In genomic region chr8:120531775-120532516, GRCm38 (mm10) we compare ENCODE assay signal across 9 mouse cellular contexts. TPM values are rescaled to one million over a fixed set of nuclear protein-coding genes. Genes with fewer than 3 reads are reported as not detected.
DNase-seq lines count a peak whose midpoint lies in the region; ATAC-seq and TF ChIP-seq lines count a peak whose summit lies in the region.
"Had no signal": no experiment of that assay in that cellular context is flagged by ENCODE, and none has a peak within 500 bp of the region (broad histone marks: within the 10 kb centered on the region; RNA-seq: fewer than 3 reads in every experiment).

No protein-coding gene starts in this region.

- H3K4me3 ChIP-seq in ES-E14 (ENCODE audit: insufficient read depth in 1 of 2, low read depth in 1 of 2, low read length in 2 of 2, poor library complexity in 1 of 2, severe bottlenecking in 1 of 2), result peak overlapping the region; percentile 13 to 24; a peak in 1 of 4 replicates
- H3K4me3 ChIP-seq in hindbrain, embryonic 10.5 days, result peak overlapping the region; percentile 43
- no peak overlapping the region for H3K4me3 ChIP-seq in liver, postnatal 0 days (ENCODE audit: low read depth, low read length)

- peak overlapping the region; percentile 86; the same call in 1 of the 2 replicates for H3K27ac ChIP-seq in ES-E14 (ENCODE audit: insufficient read depth, low read depth, low read length, poor library complexity, severe bottlenecking)
- peak overlapping the region; percentile 89 for H3K27ac ChIP-seq in hindbrain, embryonic 10.5 days
- 0 out of 2 replicates have a peak overlapping the region, but pooled peaks have one; percentile 24 for H3K27ac ChIP-seq in liver, postnatal 0 days (ENCODE audit: low read depth)

- in situ Hi-C loops in ES-E14 (cut with MboI; ENCODE audit: low sequenced_read_pairs in 2 of 2, unreplicated experiment in 2 of 2), result no loop called here

- peaks cover 71% of the 10 kb centered on the region for H3K27me3 ChIP-seq in hindbrain, embryonic 10.5 days (ENCODE audit: insufficient read depth, poor library complexity, severe bottlenecking)
- H3K27me3 ChIP-seq in liver, postnatal 0 days (ENCODE audit: insufficient read depth, low read length), result no peaks in the 10 kb centered on the region

- H3K36me3 ChIP-seq in ES-E14 (ENCODE audit: control insufficient read depth, insufficient read depth, low read length, poor library complexity, severe bottlenecking), result no peaks in the 10 kb centered on the region
- H3K36me3 ChIP-seq in hindbrain, embryonic 10.5 days, result no peaks in the 10 kb centered on the region
- H3K36me3 ChIP-seq in liver, postnatal 0 days (replicated peaks; ENCODE audit: insufficient read depth, low read length), result no peaks in the 10 kb centered on the region

- WGBS in hindbrain, embryonic 10.5 days, result 49% methylated on average over 10 of the region's 10 CpGs
- WGBS in liver, postnatal 0 days (ENCODE audit: insufficient replicate concordance), result 53% methylated on average over 10 of the region's 10 CpGs

- peaks cover 14 to 48% of the 10 kb centered on the region in 2 experiments for H3K4me1 ChIP-seq in ES-E14 (ENCODE audit: control insufficient read depth in 2 of 2, insufficient read depth in 2 of 2, low read length in 2 of 2, poor library complexity in 1 of 2)
- peaks cover 98% of the 10 kb centered on the region for H3K4me1 ChIP-seq in hindbrain, embryonic 10.5 days (replicated peaks)
- H3K4me1 ChIP-seq in liver, postnatal 0 days (ENCODE audit: insufficient read depth), result peaks cover 66% of the 10 kb centered on the region

- TF ChIP-seq EP300 in liver, postnatal 0 days (IDR thresholded peaks at IDR 0.05; ENCODE audit: low read depth), result no peak

- no peak for TF ChIP-seq CTCF in liver, postnatal 0 days (IDR thresholded peaks at IDR 0.05; ENCODE audit: low read depth)

- peak; percentile 64 to 67 for DNase-seq in cerebellum, postnatal 10 days
- no peak for DNase-seq in ES-E14 (ENCODE audit: low read depth, low spot score)
- DNase-seq in hindbrain, embryonic 10.5 days (ENCODE audit: low spot score), result no peak
- no peak for DNase-seq in liver, postnatal 0 days
- no peak for DNase-seq in testis, postnatal 14 days (ENCODE audit: low spot score)
- no peak for DNase-seq in kidney, postnatal 4 days
- no peak for DNase-seq in cerebellum, adult 11-12 months
- DNase-seq: adrenal gland, adult 8-10 months had no signal

- no peaks in the 10 kb centered on the region for H3K9me3 ChIP-seq in ES-E14 (ENCODE audit: control insufficient read depth, insufficient read depth, low read depth, low read length)
- H3K9me3 ChIP-seq in hindbrain, embryonic 10.5 days, result no peaks in the 10 kb centered on the region
- H3K9me3 ChIP-seq in liver, postnatal 0 days (ENCODE audit: low read length), result no peaks in the 10 kb centered on the region

- ATAC-seq in cerebellum, adult (ENCODE audit: insufficient number of reproducible peaks, low FRiP score, low TSS enrichment), result no peak
- no peak for ATAC-seq in liver, postnatal 0 days

- H3K9ac ChIP-seq in ES-E14 (ENCODE audit: insufficient read depth, low read depth, low read length, poor library complexity, severe bottlenecking), result peak overlapping the region; percentile 54; the same call in 1 of the 2 replicates
- H3K9ac ChIP-seq in liver, postnatal 0 days (replicated peaks), result peak overlapping the region; percentile 34

- peak overlapping the region; percentile 51 for H3K4me2 ChIP-seq in liver, postnatal 0 days (ENCODE audit: low read depth, low read length)

TF ChIP-seq in ES-E14, 5 proteins besides CTCF, POLR2A, EP300 and RAD21:
- TF ChIP-seq ZNF384 (IDR thresholded peaks at IDR 0.05; ENCODE audit: low read depth, low read length) (no peak), ZC3H11A (IDR thresholded peaks at IDR 0.05; ENCODE audit: borderline replicate concordance, low read depth, low read length) (no peak), HCFC1 (IDR thresholded peaks at IDR 0.05; ENCODE audit: borderline replicate concordance, insufficient read depth, low read length) (no peak), MAFK (IDR thresholded peaks at IDR 0.05; ENCODE audit: insufficient read depth, low read depth, low read length) (no peak), CHD2 (IDR thresholded peaks at IDR 0.05; ENCODE audit: low read depth, low read length) (no peak)

RNA-seq across cellular contexts. Expression of gene Gins2, which starts 57.2 kb away (rescaled TPM):
- total RNA-seq in ES-E14 (2012; rRNA removed), result 47.0 and 56.2 TPM in 2 replicates
- polyA plus RNA-seq in hindbrain, embryonic 10.5 days (2016; fragmentation: Nextera tagmentation; extraction: Ambion mirVana), result 138 and 165 TPM in 2 replicates
- 18.6 and 20.3 TPM in 2 replicates for polyA plus RNA-seq in liver, postnatal 0 days (2015; fragmentation: Nextera tagmentation; extraction: Ambion mirVana)

Comparison
In these comparisons a context has a peak if more than half of its experiments do, and no peak if none do; other contexts are left out.
1. DNase-seq: peak in cerebellum, postnatal 10 days (2 of 2); none in ES-E14 (single experiment), hindbrain, embryonic 10.5 days (single experiment), liver, postnatal 0 days (single experiment), testis, postnatal 14 days (single experiment), kidney, postnatal 4 days (0 of 2) and cerebellum, adult 11-12 months (single experiment).
2. H3K27ac ChIP-seq: peak in every context shown above with its lines; median percentile 89 in hindbrain, embryonic 10.5 days; 86 in ES-E14; 24 in liver, postnatal 0 days.